Mouse (Mus musculus) hindbrain, embryonic 15.5 days (tissue): ENCODE data around the gene Elfn2. TPM values are rescaled to one million over a fixed set of nuclear protein-coding genes. Genes with fewer than 3 reads are reported as not detected.

Experiments used
- ATAC-seq: fragments of 200-750 bp; cut with Nextera tagmentation; 2 replicates; pipeline ENCODE4 v1.8.0; 2017; ENCODE audit warnings: low read depth, moderate number of reproducible peaks, moderate TSS enrichment; ENCODE audit not compliant: low FRiP score
- H3K27ac ChIP-seq: fragments of 300-500 bp; sonication (generic); replicated peaks from 2 replicates; pipeline ENCODE4 v1.5.1; 2015; ENCODE audit warnings: mild to moderate bottlenecking, inconsistent platforms
- H3K27me3 ChIP-seq: fragments of 300-500 bp; sonication (generic); 2 replicates; pipeline ENCODE4 v1.6.1; 2015; ENCODE audit warnings: control low read depth, inconsistent platforms
- H3K36me3 ChIP-seq: fragments of 300-500 bp; sonication (generic); 2 replicates; pipeline ENCODE4 v1.6.1; 2015; ENCODE audit warnings: control low read depth, inconsistent platforms
- H3K4me1 ChIP-seq: fragments of 300-500 bp; sonication (generic); replicated peaks from 2 replicates; pipeline ENCODE4 v1.6.1; 2015; ENCODE audit warnings: control low read depth, inconsistent platforms
- H3K4me2 ChIP-seq: fragments of 300-500 bp; sonication (generic); 2 replicates; pipeline ENCODE4 v1.6.1; 2015; ENCODE audit warnings: moderate library complexity, mild to moderate bottlenecking, inconsistent platforms
- H3K4me3 ChIP-seq: fragments of 300-500 bp; sonication (generic); 2 replicates; pipeline ENCODE4 v1.5.1; 2015; ENCODE audit warnings: mild to moderate bottlenecking, inconsistent platforms
- H3K9ac ChIP-seq: fragments of 300-500 bp; sonication (generic); 2 replicates; pipeline ENCODE4 v1.6.1; 2015; ENCODE audit warnings: inconsistent platforms
- H3K9me3 ChIP-seq: fragments of 300-500 bp; sonication (generic); 2 replicates; pipeline ENCODE4 v1.6.1; 2016; ENCODE audit warnings: control low read depth, inconsistent platforms
- WGBS: fragments of 180-500 bp; shearing (Covaris S2); methylation state at CpG from one replicate; pipeline ENCODE4 v1.1.7; 2015; 5-methylcytosine and 5-hydroxymethylcytosine counted together
- polyA plus RNA-seq: library from polyadenylated mRNA; unstranded; fragments of >200 nt; fragmentation: Nextera tagmentation; extraction: Ambion mirVana; gene quantifications from 2 replicates; pipeline ENCODE4 v1.2.1, GENCODE M21; 2015

Elfn2 gene
- polyA plus RNA-seq, 1 experiment from 2014 or later: 11.7 TPM

DNA sequence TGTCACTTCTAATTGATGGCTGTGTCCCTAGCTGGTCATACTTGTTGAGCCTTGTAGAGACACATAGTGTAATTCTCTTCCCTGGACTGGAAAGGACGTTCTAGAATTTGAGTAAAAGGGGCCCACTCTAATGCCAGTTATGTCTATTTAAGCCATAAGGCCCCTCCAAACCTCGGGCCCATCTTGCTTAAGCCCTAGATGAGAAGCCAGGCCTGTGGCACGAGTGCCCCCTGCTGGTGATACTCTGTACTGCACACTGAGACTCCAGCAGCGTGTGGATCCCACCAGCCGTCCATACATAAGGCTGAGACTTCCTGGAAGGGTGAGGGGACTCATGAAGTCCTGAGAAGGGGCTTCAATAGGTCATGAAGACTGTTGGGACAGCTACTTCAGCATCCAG lies 25.6 kb upstream of the Elfn2 start:
- H3K4me2 ChIP-seq: no peak overlapping the region
- no peak overlapping the region for H3K9ac ChIP-seq
- ATAC-seq: peak; percentile 79
- H3K27ac ChIP-seq: no peak overlapping the region
- H3K36me3 ChIP-seq: no peaks in the 10 kb centered on the region
- 3% methylated on average over 5 of the region's 5 CpGs for WGBS
- H3K27me3 ChIP-seq: no peaks in the 10 kb centered on the region
- H3K4me3 ChIP-seq: no peak overlapping the region
- H3K4me1 ChIP-seq: peaks cover 10% of the 10 kb centered on the region; the same call in 1 of the 2 replicates
- no peaks in the 10 kb centered on the region for H3K9me3 ChIP-seq

DNA sequence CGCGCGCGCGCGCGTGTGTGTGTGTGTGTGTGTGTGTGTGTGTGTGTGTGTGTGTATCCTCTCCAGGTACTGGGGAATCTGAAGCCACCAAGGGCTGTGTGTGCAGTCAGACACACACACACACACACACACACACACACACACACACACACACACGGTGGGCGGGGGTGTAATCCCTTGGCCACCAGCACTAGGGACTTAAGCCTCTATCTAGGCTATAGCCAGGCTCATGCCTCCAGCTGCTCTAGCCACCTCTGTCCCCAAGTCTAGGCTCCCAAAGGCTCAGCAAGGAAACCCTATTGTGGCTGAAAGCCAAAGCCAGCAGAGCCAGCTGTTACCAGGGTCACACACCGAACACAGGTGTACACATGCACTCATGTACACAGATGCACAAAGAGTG lies 24.3 kb upstream of the Elfn2 start:
- 87% methylated on average over 10 of the region's 10 CpGs for WGBS
- H3K4me2 ChIP-seq: no peak overlapping the region
- no peak overlapping the region for H3K4me3 ChIP-seq
- no peaks in the 10 kb centered on the region for H3K9me3 ChIP-seq
- ATAC-seq: no peak
- H3K27me3 ChIP-seq: no peaks in the 10 kb centered on the region
- no peak overlapping the region for H3K9ac ChIP-seq
- peaks cover 11% of the 10 kb centered on the region for H3K4me1 ChIP-seq
- no peak overlapping the region for H3K27ac ChIP-seq
- H3K36me3 ChIP-seq: no peaks in the 10 kb centered on the region

DNA sequence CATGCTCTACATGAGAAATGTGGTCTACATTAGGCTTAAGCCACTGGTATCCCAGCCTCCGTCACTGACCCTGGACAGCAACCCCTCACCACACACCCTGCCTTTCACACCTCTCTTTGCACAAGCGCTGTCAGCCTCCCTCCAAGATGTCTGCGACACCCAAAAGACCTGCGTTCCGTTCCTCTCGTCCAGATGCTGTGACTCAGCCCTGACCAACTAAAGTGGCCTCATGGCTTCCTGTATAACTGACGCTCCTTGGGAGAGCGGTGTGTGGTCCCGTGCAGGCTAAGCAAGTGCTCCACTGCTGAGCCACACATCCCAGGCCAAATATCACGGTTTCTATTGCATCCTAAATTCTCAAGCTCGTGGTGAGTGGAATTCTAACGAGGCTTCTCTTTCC lies 22.1 kb upstream of the Elfn2 start:
- 75% methylated on average over 12 of the region's 12 CpGs for WGBS
- no peak for ATAC-seq
- Histone ChIP-seq H3K9me3 (no peaks in the 10 kb centered on the region), H3K27me3 (no peaks in the 10 kb centered on the region), H3K36me3 (no peaks in the 10 kb centered on the region), H3K9ac (no peak overlapping the region), H3K4me2 (no peak overlapping the region), H3K4me3 (no peak overlapping the region), H3K4me1 (peaks cover 33% of the 10 kb centered on the region), H3K27ac (no peak overlapping the region)

DNA sequence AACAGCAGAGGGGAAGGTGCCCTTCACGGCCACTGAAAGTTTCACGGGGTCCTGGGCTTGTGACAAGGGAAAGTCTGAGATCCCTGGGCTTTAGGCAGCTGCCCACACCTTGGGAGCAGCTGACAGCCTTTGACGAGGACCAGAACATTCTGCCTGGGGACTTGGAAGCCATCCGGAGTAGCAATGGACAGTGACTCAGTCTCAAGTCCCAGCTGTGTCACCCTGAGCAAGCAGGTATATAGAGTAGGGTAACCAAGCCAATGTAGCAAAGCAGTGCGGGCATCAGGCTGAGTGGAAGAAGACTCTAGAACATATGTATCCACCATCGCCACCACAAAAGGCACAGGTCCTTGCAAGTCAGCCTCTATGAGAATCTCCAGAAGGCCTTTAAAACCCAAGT lies 18.6 kb upstream of the Elfn2 start:
- H3K4me2 ChIP-seq: no peak overlapping the region
- H3K4me3 ChIP-seq: no peak overlapping the region
- no peak for ATAC-seq
- 48% methylated on average over 6 of the region's 6 CpGs for WGBS
- no peak overlapping the region for H3K9ac ChIP-seq
- H3K36me3 ChIP-seq: no peaks in the 10 kb centered on the region
- H3K27me3 ChIP-seq: no peaks in the 10 kb centered on the region
- H3K9me3 ChIP-seq: no peaks in the 10 kb centered on the region
- H3K4me1 ChIP-seq: peaks cover 33% of the 10 kb centered on the region
- peak overlapping the region; percentile 90 for H3K27ac ChIP-seq

DNA sequence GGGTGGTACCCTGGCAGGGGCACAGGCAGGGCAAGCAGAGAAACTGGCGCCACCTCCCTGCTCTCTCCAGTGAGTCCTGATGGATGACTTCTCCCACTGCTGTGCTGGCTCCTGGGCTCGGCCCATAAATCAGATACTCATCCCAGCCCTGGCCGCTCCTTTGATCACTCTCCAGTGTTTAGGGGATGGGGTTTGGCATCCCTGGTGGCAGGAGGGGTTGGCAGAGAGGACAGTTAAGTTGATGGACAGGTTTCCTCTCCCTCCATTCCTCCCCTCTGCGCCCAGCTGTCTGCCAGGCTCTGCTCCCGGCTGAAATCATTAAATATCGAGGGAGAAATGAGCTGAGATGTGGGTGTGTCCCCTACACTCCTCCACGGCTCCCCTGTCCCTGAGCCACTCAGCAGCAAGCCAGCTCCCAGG lies 18.1 kb upstream of the Elfn2 start:
- H3K9me3 ChIP-seq: no peaks in the 10 kb centered on the region
- H3K4me2 ChIP-seq: no peak overlapping the region
- WGBS: 5% methylated on average over 7 of the region's 7 CpGs
- H3K4me1 ChIP-seq: peaks cover 33% of the 10 kb centered on the region
- H3K36me3 ChIP-seq: no peaks in the 10 kb centered on the region
- no peak overlapping the region for H3K9ac ChIP-seq
- peak overlapping the region; percentile 90 for H3K27ac ChIP-seq
- H3K27me3 ChIP-seq: no peaks in the 10 kb centered on the region
- peak; percentile 76 for ATAC-seq
- H3K4me3 ChIP-seq: no peak overlapping the region

DNA sequence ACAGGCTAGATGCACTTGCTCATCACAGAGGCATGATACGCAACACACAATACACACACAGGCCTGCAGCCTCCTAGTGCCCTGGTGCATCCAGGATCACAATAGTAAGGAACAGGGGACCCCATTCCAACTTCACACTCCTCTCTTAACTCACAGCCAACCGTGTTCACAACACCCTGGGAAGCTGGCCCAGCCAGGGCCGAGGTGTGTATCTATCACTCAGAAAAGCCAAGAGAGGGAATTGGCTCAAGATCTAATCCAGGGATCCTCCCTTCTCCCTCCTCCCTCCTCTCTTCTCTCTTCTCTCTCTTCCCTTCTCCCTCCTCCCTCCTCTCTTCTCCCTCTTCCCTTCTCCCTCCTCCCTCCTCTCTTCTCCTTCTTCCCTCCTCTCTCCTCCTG lies 17.6 kb upstream of the Elfn2 start:
- Histone ChIP-seq H3K27me3 (no peaks in the 10 kb centered on the region), H3K9ac (no peak overlapping the region), H3K27ac (peak overlapping the region; percentile 90), H3K9me3 (no peaks in the 10 kb centered on the region), H3K4me2 (0 out of 2 replicates have a peak overlapping the region, but pooled peaks have one; percentile 33), H3K36me3 (no peaks in the 10 kb centered on the region), H3K4me1 (peaks cover 33% of the 10 kb centered on the region), H3K4me3 (no peak overlapping the region)
- WGBS: 40% methylated on average over 3 of the region's 3 CpGs
- peak; percentile 12; the same call in 1 of the 2 replicates for ATAC-seq

DNA sequence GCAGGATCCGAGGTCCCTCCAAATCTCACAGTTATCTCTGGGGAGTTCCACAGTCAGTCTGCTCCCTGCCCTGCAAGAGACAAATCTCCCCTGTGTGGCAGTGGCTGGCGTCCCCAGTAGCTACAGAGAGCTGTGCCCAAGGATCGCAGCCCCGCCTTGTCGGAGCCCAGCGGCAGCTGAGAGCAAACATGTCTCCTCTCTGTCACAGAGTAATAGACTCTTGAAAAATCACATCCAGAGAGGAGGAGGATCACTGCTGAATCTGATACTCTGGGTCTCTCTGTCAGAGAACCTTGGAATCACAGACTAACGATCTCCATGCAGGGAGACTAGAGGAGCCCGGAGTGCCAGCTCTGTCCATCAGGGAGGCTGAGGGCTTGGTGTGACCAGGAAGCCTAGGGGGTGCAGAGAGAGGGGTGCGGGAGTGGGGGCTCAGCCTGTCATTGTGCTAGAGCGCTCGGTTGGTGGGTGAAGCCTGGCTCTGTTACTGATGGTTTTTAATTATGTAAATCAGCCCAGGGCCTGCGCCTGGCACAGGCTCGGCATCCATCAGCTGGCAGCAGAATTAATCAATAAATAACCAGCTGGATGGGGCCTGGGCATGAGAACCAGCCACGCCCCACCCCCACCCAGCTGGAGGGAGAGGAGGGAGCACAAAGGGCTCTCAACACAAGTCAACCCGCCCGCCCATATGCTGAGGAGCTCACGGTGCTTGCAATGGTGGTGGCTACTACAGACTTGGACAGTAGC lies 17.0 kb upstream of the Elfn2 start:
- Histone ChIP-seq H3K9ac (peak overlapping the region; percentile 26; the same call in 1 of the 2 replicates), H3K9me3 (no peaks in the 10 kb centered on the region), H3K4me1 (peaks cover 33% of the 10 kb centered on the region), H3K27ac (peak overlapping the region; percentile 90), H3K36me3 (no peaks in the 10 kb centered on the region), H3K4me3 (no peak overlapping the region), H3K4me2 (peak overlapping the region; percentile 33), H3K27me3 (no peaks in the 10 kb centered on the region)
- WGBS: 11% methylated on average over 17 of the region's 17 CpGs
- ATAC-seq: peak; percentile 82

DNA sequence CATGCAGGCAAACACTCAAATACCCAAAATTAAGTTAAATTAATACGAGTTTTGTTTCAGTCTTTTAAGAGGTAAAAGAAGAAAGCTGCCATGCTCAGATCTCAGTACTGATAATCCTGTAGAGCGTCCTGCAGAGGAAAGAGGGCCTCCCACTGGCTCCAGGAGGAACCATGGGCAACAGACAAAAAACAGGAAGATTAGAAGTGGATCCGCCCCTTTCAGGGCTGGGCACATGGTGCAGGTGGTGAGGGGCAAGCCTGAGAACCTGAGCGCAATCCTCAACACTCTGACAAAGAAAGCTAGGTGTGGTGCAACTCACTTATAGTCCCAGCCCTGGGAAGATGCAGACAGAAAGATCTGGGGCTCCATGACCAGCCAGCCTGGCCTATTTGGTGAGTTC lies 13.3 kb upstream of the Elfn2 start:
- Histone ChIP-seq H3K27ac (no peak overlapping the region), H3K9ac (no peak overlapping the region)

DNA sequence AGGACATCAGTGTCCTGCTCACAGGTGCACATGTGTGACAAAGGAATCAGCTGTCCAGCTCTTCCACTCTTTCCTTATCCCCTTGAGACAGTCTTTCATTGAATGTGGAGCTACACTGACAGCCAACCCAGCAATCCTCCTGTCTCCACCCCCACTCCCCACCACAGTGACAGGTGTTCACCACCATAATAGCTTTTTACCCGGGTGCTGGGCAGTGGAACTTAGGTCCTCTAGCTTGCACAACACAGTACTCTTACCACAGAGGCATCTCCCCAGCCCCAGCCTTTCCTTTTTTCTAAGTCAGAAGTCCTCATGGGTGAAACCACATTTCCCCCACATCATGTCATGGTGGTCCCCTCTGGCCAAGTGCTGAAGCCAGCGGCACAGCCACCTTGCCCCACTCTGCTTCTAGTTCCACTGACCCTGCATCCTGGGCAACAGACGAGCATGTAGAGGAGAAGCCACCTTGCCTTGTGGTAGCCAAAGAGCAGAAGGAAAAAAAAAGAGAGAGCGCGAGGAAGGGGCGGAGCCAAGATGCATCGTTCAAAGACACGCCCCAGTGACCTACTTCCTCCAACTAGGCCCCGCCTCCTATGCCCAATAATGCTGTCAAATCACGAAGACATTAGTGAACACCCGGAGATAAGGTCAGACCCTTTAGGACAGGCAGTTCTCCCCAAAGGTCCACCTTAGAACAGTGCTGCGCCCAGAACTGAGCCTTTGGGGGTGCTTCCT lies 11.9 kb upstream of the Elfn2 start:
- H3K27ac ChIP-seq: no peak overlapping the region
- 83% methylated on average over 12 of the region's 12 CpGs for WGBS
- no peaks in the 10 kb centered on the region for H3K36me3 ChIP-seq
- no peaks in the 10 kb centered on the region for H3K27me3 ChIP-seq
- peaks cover 9% of the 10 kb centered on the region for H3K4me1 ChIP-seq
- no peak overlapping the region for H3K4me3 ChIP-seq
- no peak overlapping the region for H3K9ac ChIP-seq
- no peak overlapping the region for H3K4me2 ChIP-seq
- ATAC-seq: no peak
- H3K9me3 ChIP-seq: no peaks in the 10 kb centered on the region

More for the DNA sequence above, 13.3 kb upstream of the Elfn2 start:
- no peak overlapping the region for H3K4me2 ChIP-seq
- 67% methylated on average over 4 of the region's 4 CpGs for WGBS
- H3K4me1 ChIP-seq: peaks cover 22% of the 10 kb centered on the region
- no peaks in the 10 kb centered on the region for H3K27me3 ChIP-seq
- no peak for ATAC-seq
- H3K36me3 ChIP-seq: no peaks in the 10 kb centered on the region
- H3K4me3 ChIP-seq: no peak overlapping the region
- H3K9me3 ChIP-seq: no peaks in the 10 kb centered on the region

DNA sequence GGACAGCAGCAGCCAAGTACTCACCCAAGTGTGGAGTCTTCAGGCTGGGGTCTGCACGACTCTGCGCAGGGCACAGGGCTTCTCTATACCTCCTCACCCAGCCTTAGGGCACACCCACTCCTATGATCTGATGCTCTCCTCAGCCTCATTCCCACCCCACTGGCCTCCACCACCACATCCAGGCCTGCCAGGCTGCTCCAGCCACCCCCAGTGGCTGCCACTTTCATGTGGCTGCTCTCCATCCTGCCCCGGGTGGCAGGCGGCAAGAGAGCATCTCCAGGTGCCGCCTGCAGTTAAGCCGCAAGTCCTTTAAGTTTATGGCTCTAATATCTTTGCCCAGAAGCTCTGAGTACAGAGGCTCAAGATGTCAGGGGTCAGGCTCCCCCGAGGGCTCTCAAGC lies 8.1 kb upstream of the Elfn2 start:
- Histone ChIP-seq H3K9me3 (no peaks in the 10 kb centered on the region), H3K9ac (no peak overlapping the region), H3K4me3 (no peak overlapping the region), H3K4me2 (no peak overlapping the region), H3K27me3 (no peaks in the 10 kb centered on the region), H3K36me3 (no peaks in the 10 kb centered on the region), H3K4me1 (no peaks in the 10 kb centered on the region), H3K27ac (no peak overlapping the region)
- no peak for ATAC-seq
- WGBS: 78% methylated on average over 7 of the region's 7 CpGs

DNA sequence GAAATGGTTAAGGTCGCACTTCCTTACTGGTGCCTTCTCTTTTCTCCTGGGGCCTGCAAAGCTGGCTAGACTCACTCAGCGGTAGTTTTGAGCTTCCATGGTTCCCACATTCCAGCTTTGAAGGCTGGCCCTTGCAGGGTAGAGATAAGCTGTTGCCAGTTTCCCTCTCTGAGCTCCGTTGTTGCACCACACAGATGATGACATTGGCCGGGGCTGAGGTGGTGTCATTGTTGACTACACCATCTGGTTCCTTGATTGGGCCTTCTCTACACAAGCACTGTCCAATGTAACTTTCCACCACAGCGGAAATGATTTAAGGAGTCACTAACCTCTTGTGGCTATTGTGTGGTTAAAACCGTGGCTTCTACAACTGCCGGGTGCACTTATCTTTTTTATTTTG lies 2.0 kb upstream of the Elfn2 start:
- Histone ChIP-seq H3K4me1 (peaks cover 41% of the 10 kb centered on the region), H3K27me3 (0 out of 2 replicates have a peak, but pooled peaks cover 5% of the 10 kb centered on the region), H3K27ac (no peak overlapping the region), H3K36me3 (no peaks in the 10 kb centered on the region), H3K4me3 (no peak overlapping the region), H3K4me2 (no peak overlapping the region), H3K9ac (no peak overlapping the region), H3K9me3 (no peaks in the 10 kb centered on the region)
- no peak for ATAC-seq
- WGBS: 69% methylated on average over 7 of the region's 7 CpGs

DNA sequence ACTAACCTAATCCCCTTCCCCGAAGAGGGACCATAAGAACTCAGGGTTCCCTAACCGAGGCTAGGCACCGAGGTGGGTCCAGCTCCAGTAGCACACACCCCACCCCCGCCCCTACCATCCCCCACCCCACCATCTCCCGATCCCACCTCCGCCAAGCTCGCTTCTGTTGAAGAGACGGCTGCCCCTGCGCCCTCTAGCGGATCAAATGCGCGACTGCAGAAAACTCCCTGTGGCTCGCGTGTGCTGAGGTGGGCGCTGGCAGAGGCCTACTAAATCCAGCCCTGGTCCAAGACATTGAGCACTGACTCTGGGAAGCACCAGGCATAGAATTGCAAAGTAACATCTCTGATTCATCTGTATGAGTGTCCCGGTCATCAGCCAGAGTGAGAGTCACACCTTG lies 1.5 kb upstream of the Elfn2 start:
- Histone ChIP-seq H3K27ac (no peak overlapping the region), H3K27me3 (0 out of 2 replicates have a peak, but pooled peaks cover 5% of the 10 kb centered on the region), H3K9me3 (no peaks in the 10 kb centered on the region), H3K4me3 (no peak overlapping the region), H3K9ac (no peak overlapping the region), H3K4me2 (peak overlapping the region; percentile 92), H3K4me1 (peaks cover 45% of the 10 kb centered on the region), H3K36me3 (no peaks in the 10 kb centered on the region)
- WGBS: 3% methylated on average over 16 of the region's 16 CpGs
- ATAC-seq: no peak
